Mouse (Mus musculus): Measurements from ENCODE around the gene Ubap2.

The Ubap2 gene

DNA sequence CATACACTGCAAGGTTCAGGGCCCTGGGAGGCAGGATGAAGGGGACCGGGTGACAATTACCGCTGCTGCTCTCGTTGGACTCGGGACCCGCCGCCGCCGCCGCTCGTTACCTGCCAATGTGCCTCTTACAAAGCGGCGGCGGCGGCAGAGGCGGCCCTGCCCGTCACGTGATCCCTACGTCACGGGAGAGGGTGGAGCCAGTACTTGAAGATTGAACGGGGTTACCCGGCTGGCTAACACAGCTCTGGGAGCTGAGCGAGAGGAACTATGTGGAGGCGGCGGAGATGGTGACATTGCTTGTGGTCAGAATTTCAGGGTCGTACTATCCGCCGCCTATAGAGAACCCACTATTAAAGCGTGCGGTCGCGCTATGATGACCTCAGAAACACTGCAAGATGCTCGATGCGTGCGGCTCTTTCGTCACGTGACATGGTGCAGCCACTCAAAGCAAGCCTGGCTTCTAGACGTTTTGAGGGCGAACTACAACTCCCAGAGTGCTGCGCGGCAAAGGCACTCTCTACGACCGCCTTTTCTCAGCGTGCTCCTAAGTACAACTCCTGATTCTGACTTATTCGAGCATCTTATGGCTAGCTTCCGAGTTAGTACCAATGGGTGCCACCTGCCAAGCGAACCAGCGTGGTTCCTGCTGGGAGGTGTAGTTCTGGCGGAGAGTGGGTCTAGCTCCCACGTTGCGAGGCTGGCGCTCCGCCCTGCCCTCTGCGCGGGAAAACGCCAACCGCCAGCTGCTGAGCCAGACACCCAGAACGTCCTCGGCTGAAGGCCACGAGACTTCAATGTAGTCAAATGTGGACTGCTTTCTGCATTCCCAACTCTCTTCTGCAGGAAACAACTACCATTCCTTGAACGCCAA, at the start of gene Ubap2:
Ubap2 (minus strand) TSS at position 165 of the 871 bp plus-strand sequence.
- DNase-seq (ENCODE audit: low spot score in 2 of 2) = peak; percentile 95 to 98

DNA sequence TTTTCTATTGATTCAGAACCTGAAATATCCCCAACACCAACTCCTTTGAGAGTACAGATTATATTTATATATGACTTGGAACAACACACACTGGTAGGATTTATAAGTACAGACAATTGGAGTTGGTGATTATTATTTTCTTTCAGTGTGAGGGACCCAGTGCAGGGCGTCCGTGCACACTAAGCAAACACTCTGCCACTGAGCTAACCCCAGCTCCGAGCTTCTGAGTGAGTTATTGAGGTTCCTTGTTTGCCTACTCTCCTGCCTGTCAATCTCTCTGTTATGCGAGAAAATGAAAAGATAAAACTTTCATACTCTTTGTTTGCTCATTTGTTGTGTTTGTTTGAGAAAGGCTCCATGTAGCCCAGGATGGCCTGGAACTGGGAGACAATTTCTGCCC, 46.0 kb upstream of the Ubap2 start:
- DNase-seq (ENCODE audit: low spot score in 2 of 2) = no peak

DNA sequence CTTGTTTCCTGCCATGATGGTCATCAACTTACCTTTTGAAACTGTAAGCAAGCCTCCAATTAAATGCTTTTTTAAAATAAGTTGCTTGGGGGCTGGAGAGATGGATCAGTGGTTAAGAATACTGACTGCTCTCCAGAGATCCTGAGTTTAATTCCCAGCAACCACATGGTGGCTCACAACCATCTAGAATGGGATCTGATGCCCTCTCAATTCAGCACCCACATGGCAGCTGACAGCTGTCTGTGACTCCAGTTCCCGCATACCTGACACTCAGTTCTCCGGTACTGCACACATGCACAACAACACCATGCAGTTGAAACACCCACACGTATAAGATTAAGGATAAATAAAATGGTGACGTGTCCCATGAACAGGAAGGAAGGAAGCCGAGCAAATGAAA, 43.3 kb upstream of the Ubap2 start:
- no peak for DNase-seq (ENCODE audit: low spot score in 2 of 2)

DNA sequence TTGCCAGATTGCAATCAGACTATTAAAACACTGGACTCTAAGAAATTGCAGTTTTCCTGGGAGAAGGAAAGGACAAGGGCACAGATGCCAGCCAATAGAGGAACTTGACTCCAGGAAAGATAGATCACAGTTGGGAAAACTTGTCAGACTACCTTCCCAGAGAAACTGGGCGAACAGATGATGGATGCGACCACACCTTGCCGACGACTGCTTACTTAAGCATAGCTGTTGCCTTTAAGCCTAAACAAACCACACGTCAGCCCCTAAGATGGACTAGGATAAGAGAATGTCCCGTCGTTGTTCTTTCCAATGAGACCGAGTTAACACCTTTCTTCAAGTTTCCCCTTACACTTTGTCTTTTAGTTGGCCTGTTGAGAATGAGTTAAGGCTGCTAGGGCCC, 40.2 kb upstream of the Ubap2 start:
- no peak for DNase-seq (ENCODE audit: low spot score in 2 of 2)

DNA sequence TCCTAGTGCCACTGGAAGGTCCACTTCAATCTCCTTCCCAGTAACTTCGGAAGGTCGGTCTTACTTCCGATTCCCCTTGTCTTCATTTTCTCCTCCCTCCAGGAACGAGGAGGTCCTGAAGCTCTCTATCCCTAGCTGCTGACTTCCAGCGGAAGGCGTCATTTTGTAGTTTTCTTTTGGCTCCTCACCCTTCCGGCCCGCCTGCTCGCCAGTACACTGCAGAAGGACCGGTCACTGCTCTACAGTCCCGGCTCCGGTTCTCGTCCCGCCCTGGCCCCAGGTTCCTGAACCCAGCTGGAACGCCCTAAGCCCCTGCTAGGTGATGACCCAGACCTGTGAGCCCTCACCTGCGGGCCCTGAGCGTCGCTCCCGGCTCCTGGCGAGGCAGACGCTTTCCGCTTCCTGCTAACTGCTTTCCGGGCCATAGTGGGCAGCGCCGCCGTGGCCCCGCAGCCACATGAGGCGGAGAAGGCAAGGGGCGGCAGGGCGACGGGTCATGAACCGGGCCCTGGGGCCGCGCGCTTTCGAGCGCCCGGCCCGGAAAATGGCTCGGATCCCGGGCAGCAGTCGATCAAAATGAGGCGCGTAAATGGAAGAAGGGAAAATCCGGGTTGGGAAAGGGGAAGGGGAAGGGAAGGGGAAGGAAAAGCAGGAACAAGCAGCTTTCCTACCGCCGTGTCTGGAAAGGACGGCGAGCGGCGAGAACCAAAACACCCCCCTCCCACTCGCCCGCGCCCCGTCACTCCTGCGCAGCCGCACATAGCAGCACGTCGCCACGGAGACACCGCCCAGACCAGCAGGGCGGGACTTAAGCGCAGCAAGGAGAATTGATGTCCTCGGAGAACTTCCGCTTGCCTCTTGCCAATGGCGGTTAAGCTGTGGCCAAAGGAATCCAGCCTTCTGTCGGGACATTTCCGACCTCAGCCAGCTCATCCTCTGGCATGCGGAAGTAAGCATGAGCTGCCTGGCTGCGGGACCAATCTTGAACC, 39.5 kb upstream of the Ubap2 start, which contains the start of gene Dcaf12:
Dcaf12 (minus strand) TSS at position 749 of the 989 bp plus-strand sequence.
- DNase-seq (ENCODE audit: low spot score in 2 of 2) = peak; percentile 94 to 97

DNA sequence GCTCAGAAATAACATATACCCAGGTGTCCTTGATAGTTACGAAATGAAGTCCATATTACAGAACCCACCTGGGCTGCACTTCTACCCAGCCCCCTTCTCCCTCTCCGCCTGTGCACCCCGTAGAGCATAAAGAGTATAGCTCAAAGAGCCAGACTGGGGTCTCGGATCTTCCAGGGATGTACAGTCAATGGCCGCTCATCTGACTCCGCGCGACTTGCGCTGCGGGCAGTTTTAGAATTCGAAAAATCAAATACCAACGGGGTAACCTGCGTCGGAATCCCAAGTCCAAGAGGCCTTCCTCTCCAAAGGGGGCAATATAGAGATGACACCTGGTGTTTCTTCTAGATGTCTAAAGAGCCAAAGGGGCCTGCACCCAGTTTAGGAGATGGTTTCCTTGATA, 38.8 kb upstream of the Ubap2 start:
- peak in 1 of 2 experiments; percentile 69 for DNase-seq (ENCODE audit: low spot score in 2 of 2)

GRCm38 (mm10) chr4:41310567-41311563, 35.9 kb upstream of the Ubap2 start:
- DNase-seq (ENCODE audit: low spot score in 2 of 2) = peak in 1 of 2 experiments; percentile 27

DNA sequence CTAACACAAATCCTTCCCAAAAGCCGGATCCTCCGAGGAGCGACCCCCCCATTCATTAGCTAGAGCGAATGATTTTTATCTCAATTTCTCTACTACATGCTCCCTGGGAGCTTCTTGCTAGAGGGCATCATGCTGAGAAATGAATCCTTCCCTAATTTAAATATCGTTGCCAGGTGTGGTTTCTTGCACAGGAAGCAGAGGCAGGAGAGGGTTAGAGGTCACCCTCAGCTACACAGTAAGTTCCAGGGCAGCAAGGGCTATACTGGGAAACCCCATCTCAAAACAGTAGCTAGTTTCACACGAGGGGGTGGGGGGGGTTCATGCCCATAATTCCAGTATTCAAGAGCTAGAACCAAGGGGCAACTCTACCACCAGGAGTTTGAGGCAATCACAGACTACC, 32.5 kb upstream of the Ubap2 start:
- DNase-seq (ENCODE audit: low spot score in 2 of 2) = no peak

DNA sequence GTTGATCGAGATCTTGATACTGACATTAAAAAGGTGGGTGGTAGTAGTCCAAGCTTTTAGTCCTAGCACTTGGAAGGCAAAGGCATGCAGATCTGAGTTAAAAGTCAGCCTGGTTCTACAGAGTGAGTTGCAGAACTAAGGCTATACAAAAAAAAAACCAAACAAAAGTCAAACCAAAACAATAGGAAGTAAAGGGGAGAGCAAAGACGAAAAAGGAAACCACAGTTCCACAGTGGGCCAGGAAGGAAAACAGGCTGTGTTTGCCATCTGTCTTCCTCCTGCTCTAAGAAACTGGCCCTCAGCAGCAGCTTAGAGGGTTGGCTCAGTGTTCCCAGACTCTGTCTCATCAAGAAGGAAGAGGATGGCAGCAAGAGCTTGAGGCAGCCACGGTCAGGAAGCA, 29.4 kb upstream of the Ubap2 start:
- no peak for DNase-seq (ENCODE audit: low spot score in 2 of 2)

GRCm38 (mm10) chr4:41303671-41304070, 28.7 kb upstream of the Ubap2 start:
- no peak for DNase-seq (ENCODE audit: low spot score in 2 of 2)

GRCm38 (mm10) chr4:41298976-41299375, 24.0 kb upstream of the Ubap2 start:
- DNase-seq (ENCODE audit: low spot score in 2 of 2) = no peak

GRCm38 (mm10) chr4:41295960-41296359, 21.0 kb upstream of the Ubap2 start:
- no peak for DNase-seq (ENCODE audit: low spot score in 2 of 2)

DNA sequence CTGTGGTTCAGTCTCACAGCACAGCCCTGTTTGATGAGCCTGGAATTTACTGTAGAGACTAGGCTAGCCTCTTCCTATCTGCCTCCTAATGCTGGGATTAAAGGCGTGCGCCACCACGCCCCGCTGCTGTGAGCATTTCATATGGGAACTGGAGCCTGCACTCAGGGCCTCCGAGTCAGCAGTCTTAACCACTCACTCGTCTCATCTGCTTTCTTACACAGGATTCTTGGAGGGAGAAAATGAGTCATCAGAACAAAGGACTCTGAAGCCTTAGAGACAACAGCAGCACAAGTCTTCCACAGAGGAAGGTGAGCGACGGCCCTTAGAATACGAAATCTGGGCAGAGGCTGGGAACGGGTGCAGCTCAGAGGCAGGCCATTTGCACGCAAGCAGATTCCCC, 20.6 kb upstream of the Ubap2 start:
- DNase-seq (ENCODE audit: low spot score in 2 of 2) = no peak

- DNase-seq (ENCODE audit: low spot score in 2 of 2) = no peak
Measured at GRCm38 (mm10) chr4:41293907-41294306, 19.0 kb upstream of the Ubap2 start.

DNA sequence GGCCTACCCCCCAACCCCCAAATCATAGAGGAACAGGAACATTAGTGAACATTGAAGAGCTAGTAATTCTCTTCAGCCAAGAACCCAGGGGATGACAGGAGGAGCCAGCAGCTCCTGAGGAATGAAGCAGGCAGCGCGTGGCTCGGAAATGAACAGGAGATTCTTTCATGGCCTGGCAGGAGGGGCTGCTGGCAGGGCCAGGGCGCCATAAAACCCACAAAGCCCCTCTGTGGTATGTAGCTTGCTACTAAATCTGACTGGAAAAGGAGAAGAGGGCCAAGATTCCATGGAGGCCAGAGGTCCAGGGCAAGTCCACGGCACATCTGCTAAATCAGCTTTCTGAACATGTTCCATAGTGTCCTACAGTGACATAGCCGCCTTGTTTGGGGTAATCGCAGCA, 14.9 kb upstream of the Ubap2 start:
- DNase-seq (ENCODE audit: low spot score in 2 of 2) = no peak

GRCm38 (mm10) chr4:41286420-41286819, 11.5 kb upstream of the Ubap2 start:
- DNase-seq (ENCODE audit: low spot score in 2 of 2) = no peak

GRCm38 (mm10) chr4:41284087-41284486, 9.1 kb upstream of the Ubap2 start:
- DNase-seq (ENCODE audit: low spot score in 2 of 2) = no peak

GRCm38 (mm10) chr4:41275927-41276326, 983 bp upstream of the Ubap2 start:
- no peak for DNase-seq (ENCODE audit: low spot score in 2 of 2)

GRCm38 (mm10) chr4:41274377-41274979, 466 bp downstream of the Ubap2 start:
- no peak for DNase-seq (ENCODE audit: low spot score in 2 of 2)

- no peak for DNase-seq (ENCODE audit: low spot score in 2 of 2)
Measured at GRCm38 (mm10) chr4:41268133-41268532, 6.8 kb downstream of the Ubap2 start.

GRCm38 (mm10) chr4:41266350-41266749, 8.6 kb downstream of the Ubap2 start:
- no peak for DNase-seq (ENCODE audit: low spot score in 2 of 2)
